Mouse (Mus musculus) midbrain, embryonic 13.5 days (tissue): ENCODE results near the gene Gjb5. TPM values are rescaled to one million over a fixed set of nuclear protein-coding genes. Genes with fewer than 3 reads are reported as not detected.

Experiments used
- ATAC-seq: fragments of 200-750 bp; cut with Nextera tagmentation; 2 replicates; pipeline ENCODE4 v1.8.0; 2017; ENCODE audit warnings: mild to moderate bottlenecking, moderate TSS enrichment, moderate library complexity
- H3K27ac ChIP-seq: fragments of 300-500 bp; sonication (generic); 2 replicates; pipeline ENCODE4 v1.5.1; 2015; ENCODE audit warnings: inconsistent platforms, mild to moderate bottlenecking, moderate library complexity
- H3K27me3 ChIP-seq: fragments of 300-500 bp; sonication (generic); 2 replicates; pipeline ENCODE4 v1.6.1; 2015; ENCODE audit warnings: mild to moderate bottlenecking, inconsistent platforms
- H3K36me3 ChIP-seq: fragments of 300-500 bp; sonication (generic); 2 replicates; pipeline ENCODE4 v1.6.1; 2015; ENCODE audit warnings: mild to moderate bottlenecking, inconsistent platforms
- H3K4me1 ChIP-seq: fragments of 300-500 bp; sonication (generic); replicated peaks from 2 replicates; pipeline ENCODE4 v1.6.1; 2015; ENCODE audit warnings: inconsistent platforms
- H3K4me2 ChIP-seq: fragments of 300-500 bp; sonication (generic); replicated peaks from 2 replicates; pipeline ENCODE4 v1.6.1; 2015; ENCODE audit warnings: moderate library complexity, mild to moderate bottlenecking, inconsistent platforms
- H3K4me3 ChIP-seq: fragments of 300-500 bp; sonication (generic); replicated peaks from 2 replicates; pipeline ENCODE4 v1.5.1; 2015; ENCODE audit warnings: mild to moderate bottlenecking, inconsistent platforms
- H3K9ac ChIP-seq: fragments of 300-500 bp; sonication (generic); replicated peaks from 2 replicates; pipeline ENCODE4 v1.6.1; 2015; ENCODE audit warnings: mild to moderate bottlenecking, inconsistent platforms
- H3K9me3 ChIP-seq: fragments of 300-500 bp; sonication (generic); 2 replicates; pipeline ENCODE4 v1.6.1; 2016; ENCODE audit warnings: mild to moderate bottlenecking, inconsistent platforms
- whole genome bisulfite sequencing: fragments of 180-500 bp; shearing (Covaris S2); methylation state at CpG from one replicate; pipeline ENCODE4 v1.1.7; 2015; 5-methylcytosine and 5-hydroxymethylcytosine counted together
- polyA plus RNA-seq: library from polyadenylated mRNA; unstranded; fragments of >200 nt; fragmentation: Nextera tagmentation; extraction: Ambion mirVana; gene quantifications from 2 replicates; pipeline ENCODE4 v1.2.1, GENCODE M21; 2015

Gene Gjb5
- polyA plus RNA-seq: 0.09 TPM in 1 of 2 replicates, not detected in the other

DNA sequence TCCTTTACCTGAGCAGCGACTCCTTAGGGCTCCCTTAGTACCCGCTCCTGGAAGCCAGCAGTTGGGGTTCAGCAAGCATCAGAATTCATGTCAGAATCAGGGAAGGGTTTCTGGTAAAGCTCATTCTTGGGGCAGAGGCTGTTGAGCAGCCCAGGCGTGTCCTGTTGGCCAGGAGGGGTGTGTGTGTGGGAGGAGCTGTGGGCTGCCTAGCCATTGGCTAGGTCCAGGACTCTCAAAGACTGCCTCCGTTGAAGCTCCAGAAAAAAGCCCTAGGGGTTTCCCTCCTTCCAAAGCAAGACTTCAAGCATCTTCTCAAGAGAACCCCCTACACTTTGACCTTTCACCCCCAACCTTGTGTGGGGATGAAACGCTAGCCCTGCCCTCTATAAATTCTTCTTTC is at the start of gene Gjb5:
Gene Gjb5 (minus strand): TSS at position 164 of the 400 bp plus-strand sequence.
- Histone ChIP-seq H3K4me3 (no peak within 1 kb of the TSS), H3K4me2 (no peak within 1 kb of the TSS), H3K27me3 (0 out of 2 replicates have a peak, but pooled peaks cover 4% of the 10 kb centered on the region), H3K4me1 (peaks cover 16% of the 10 kb centered on the region), H3K27ac (no peak within 1 kb of the TSS), H3K9me3 (no peaks in the 10 kb centered on the region), H3K9ac (no peak within 1 kb of the TSS), H3K36me3 (no peaks in the 10 kb centered on the region)
- no peak for ATAC-seq
- 31% methylated on average over 5 of the region's 5 CpGs for WGBS

DNA sequence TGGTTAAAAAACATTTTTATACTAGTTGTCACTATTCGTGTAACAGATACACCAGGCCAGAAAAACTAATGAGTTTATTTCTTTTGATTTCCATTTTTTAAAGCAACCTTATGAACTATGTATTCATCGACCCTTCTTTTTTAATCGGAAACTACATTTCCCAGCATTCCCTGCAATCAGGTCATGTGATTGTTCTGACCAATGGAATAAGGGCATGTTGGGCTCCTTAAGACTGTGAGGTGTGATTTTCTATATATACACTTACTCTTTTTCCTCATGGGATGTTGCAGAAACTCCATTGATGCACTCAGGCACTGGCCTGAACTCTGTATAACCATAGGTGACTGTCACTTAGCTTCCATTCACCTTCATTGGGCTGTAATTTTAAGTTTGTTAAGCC is 44.6 kb upstream of the Gjb5 start:
- ATAC-seq: no peak
- Histone ChIP-seq H3K4me1 (no peaks in the 10 kb centered on the region), H3K27me3 (no peaks in the 10 kb centered on the region), H3K9me3 (no peaks in the 10 kb centered on the region), H3K4me3 (no peak overlapping the region), H3K36me3 (no peaks in the 10 kb centered on the region), H3K27ac (no peak overlapping the region), H3K9ac (no peak overlapping the region), H3K4me2 (no peak overlapping the region)
- WGBS: 52% methylated on average over 3 of the region's 3 CpGs

DNA sequence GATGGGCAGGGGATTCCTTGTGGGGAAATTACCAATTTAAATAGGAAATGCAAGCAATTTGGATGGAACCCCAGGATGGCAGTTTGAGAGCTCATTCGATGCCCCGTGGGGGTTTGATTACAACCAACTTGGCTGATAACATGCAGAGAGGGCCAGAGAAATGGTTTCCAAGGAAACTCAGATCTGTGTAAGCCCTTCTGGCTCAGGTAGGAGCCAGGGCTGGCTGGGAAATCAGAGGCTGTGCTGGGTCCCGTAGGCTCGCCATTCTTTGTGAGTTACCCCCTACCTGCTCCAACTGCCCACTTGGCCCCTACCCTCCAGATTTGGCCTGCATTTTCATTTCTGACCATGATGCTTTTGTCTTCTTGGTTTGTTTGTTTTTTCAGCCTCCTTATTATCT is 44.2 kb upstream of the Gjb5 start:
- ATAC-seq: no peak
- WGBS: 80% methylated on average over 4 of the region's 4 CpGs

GRCm38 (mm10) chr4:127400165-127401145 is 42.5 kb upstream of the Gjb5 start:
- no peaks in the 10 kb centered on the region for H3K27me3 ChIP-seq
- 80% methylated on average over 11 of the region's 11 CpGs for WGBS
- no peak overlapping the region for H3K4me3 ChIP-seq
- no peaks in the 10 kb centered on the region for H3K4me1 ChIP-seq
- H3K9ac ChIP-seq: no peak overlapping the region
- no peaks in the 10 kb centered on the region for H3K9me3 ChIP-seq
- no peak overlapping the region for H3K27ac ChIP-seq
- H3K4me2 ChIP-seq: no peak overlapping the region
- no peak for ATAC-seq
- no peaks in the 10 kb centered on the region for H3K36me3 ChIP-seq

More for the DNA sequence above, 44.2 kb upstream of the Gjb5 start:
- no peak overlapping the region for H3K9ac ChIP-seq
- no peaks in the 10 kb centered on the region for H3K27me3 ChIP-seq
- no peak overlapping the region for H3K4me2 ChIP-seq
- H3K4me1 ChIP-seq: no peaks in the 10 kb centered on the region
- H3K36me3 ChIP-seq: no peaks in the 10 kb centered on the region
- no peak overlapping the region for H3K4me3 ChIP-seq
- H3K27ac ChIP-seq: no peak overlapping the region
- no peaks in the 10 kb centered on the region for H3K9me3 ChIP-seq

GRCm38 (mm10) chr4:127395591-127395990 is 37.6 kb upstream of the Gjb5 start:
- H3K27ac ChIP-seq: no peak overlapping the region
- no peaks in the 10 kb centered on the region for H3K36me3 ChIP-seq
- no peak for ATAC-seq
- WGBS: 82% methylated on average over 4 of the region's 4 CpGs
- H3K4me1 ChIP-seq: no peaks in the 10 kb centered on the region
- no peak overlapping the region for H3K4me2 ChIP-seq
- no peak overlapping the region for H3K4me3 ChIP-seq
- H3K9me3 ChIP-seq: no peaks in the 10 kb centered on the region
- no peak overlapping the region for H3K9ac ChIP-seq
- H3K27me3 ChIP-seq: no peaks in the 10 kb centered on the region

DNA sequence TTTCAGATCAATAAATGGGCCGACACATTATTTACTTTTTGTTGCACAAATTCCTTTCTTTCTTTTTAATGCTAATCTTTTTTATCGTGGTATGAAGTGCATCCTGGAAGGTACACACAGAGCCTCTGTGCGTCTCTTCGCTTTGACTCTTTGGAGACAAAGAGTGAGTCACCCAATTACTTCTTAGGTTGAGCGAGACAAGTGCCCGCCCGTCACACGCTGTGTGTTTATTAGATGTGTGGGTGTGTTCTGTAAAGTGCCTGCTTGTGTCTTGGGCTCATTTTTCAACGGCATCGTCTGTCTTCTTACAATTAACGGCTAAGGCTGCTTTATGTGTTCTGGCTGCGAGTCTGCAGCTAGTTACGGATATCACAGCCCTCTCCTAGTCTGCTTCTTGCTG is 31.7 kb upstream of the Gjb5 start:
- Histone ChIP-seq H3K27ac (no peak overlapping the region), H3K4me1 (no peaks in the 10 kb centered on the region), H3K27me3 (no peaks in the 10 kb centered on the region), H3K9me3 (no peaks in the 10 kb centered on the region), H3K36me3 (no peaks in the 10 kb centered on the region), H3K4me2 (no peak overlapping the region), H3K9ac (no peak overlapping the region), H3K4me3 (no peak overlapping the region)
- no peak for ATAC-seq
- WGBS: 69% methylated on average over 13 of the region's 13 CpGs

- H3K9me3 ChIP-seq: no peaks in the 10 kb centered on the region
- peaks cover 6% of the 10 kb centered on the region; the same call in 1 of the 2 replicates for H3K4me1 ChIP-seq
- H3K27me3 ChIP-seq: no peaks in the 10 kb centered on the region
- H3K9ac ChIP-seq: no peak overlapping the region
- no peaks in the 10 kb centered on the region for H3K36me3 ChIP-seq
- no peak for ATAC-seq
- H3K4me3 ChIP-seq: no peak overlapping the region
- no peak overlapping the region for H3K27ac ChIP-seq
- 28% methylated on average over 4 of the region's 4 CpGs for WGBS
- no peak overlapping the region for H3K4me2 ChIP-seq
Observed at GRCm38 (mm10) chr4:127377344-127377743, 19.4 kb upstream of the Gjb5 start.

DNA sequence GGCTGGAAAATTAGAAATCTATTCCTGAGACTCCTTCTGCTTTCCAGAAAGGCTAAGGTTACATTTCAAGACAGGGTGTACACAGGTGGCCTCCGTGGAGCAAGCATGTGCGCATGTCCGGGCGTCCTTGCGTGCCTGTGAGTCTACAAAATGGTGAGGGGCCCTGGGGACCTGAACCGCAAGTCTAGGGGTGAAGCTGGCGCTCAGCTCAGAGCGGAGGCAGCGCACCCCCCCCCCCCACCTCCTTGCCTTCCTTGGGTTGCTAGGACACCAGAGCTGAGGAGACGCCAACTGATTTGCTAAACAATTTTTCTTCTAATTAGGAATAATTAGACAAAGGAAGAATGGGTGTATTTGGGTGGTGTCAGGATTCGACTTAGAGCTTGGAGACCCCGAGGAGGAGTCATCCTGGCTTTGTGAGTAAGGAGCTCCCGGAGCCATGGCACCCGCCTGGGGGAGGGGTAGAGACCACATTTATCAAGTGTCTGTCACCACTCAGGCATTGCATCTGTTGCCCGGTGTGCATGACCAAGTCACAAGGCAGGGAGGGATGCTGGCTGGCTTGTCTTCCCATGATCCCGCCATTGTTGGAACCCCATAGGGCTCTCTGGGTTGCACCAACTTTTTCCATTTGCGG is 17.7 kb upstream of the Gjb5 start:
- Histone ChIP-seq H3K4me1 (peaks cover 6% of the 10 kb centered on the region; the same call in 1 of the 2 replicates), H3K4me2 (no peak overlapping the region), H3K27ac (no peak overlapping the region), H3K4me3 (no peak overlapping the region), H3K9me3 (no peaks in the 10 kb centered on the region), H3K27me3 (no peaks in the 10 kb centered on the region), H3K36me3 (no peaks in the 10 kb centered on the region), H3K9ac (no peak overlapping the region)
- WGBS: 77% methylated on average over 17 of the region's 17 CpGs
- no peak for ATAC-seq

- H3K4me3 ChIP-seq: no peak overlapping the region
- no peak for ATAC-seq
- no peak overlapping the region for H3K4me2 ChIP-seq
- H3K36me3 ChIP-seq: no peaks in the 10 kb centered on the region
- H3K4me1 ChIP-seq: peaks cover 6% of the 10 kb centered on the region; the same call in 1 of the 2 replicates
- no peak overlapping the region for H3K27ac ChIP-seq
- H3K9me3 ChIP-seq: no peaks in the 10 kb centered on the region
- no peak overlapping the region for H3K9ac ChIP-seq
- WGBS: 83% methylated on average over 4 of the region's 4 CpGs
- H3K27me3 ChIP-seq: no peaks in the 10 kb centered on the region
Observed at GRCm38 (mm10) chr4:127374645-127375044, 16.7 kb upstream of the Gjb5 start.

DNA sequence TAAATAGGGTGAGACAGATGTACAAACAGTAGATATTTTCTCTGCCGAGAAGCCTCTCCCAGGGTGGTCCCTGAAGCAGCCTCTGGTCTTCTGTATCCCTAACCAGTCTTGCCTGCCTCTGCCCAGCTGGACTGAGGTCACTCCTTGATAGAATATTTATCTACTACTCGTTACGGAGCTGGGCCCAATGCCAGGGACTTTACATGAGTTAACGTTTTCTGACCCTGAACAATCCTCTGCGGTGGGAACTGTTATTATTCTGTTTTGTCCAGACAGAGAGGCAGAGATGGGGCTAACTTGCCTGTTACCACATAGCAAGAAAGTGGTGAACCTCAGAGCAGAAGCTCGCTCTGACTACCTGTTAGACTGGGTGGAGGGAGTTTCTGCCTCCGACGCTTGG is 15.5 kb upstream of the Gjb5 start:
- no peak for ATAC-seq
- Histone ChIP-seq H3K9ac (no peak overlapping the region), H3K4me1 (peaks cover 11% of the 10 kb centered on the region), H3K4me2 (no peak overlapping the region), H3K36me3 (no peaks in the 10 kb centered on the region), H3K9me3 (no peaks in the 10 kb centered on the region), H3K27me3 (no peaks in the 10 kb centered on the region), H3K27ac (no peak overlapping the region), H3K4me3 (no peak overlapping the region)
- WGBS: 67% methylated on average over 8 of the region's 8 CpGs

GRCm38 (mm10) chr4:127371546-127371945 is 13.6 kb upstream of the Gjb5 start:
- no peak overlapping the region for H3K4me2 ChIP-seq
- no peaks in the 10 kb centered on the region for H3K36me3 ChIP-seq
- H3K4me1 ChIP-seq: peaks cover 15% of the 10 kb centered on the region
- no peak overlapping the region for H3K27ac ChIP-seq
- no peak for ATAC-seq
- H3K4me3 ChIP-seq: no peak overlapping the region
- no peaks in the 10 kb centered on the region for H3K9me3 ChIP-seq
- no peak overlapping the region for H3K9ac ChIP-seq
- H3K27me3 ChIP-seq: no peaks in the 10 kb centered on the region
- 69% methylated on average over 5 of the region's 5 CpGs for WGBS

DNA sequence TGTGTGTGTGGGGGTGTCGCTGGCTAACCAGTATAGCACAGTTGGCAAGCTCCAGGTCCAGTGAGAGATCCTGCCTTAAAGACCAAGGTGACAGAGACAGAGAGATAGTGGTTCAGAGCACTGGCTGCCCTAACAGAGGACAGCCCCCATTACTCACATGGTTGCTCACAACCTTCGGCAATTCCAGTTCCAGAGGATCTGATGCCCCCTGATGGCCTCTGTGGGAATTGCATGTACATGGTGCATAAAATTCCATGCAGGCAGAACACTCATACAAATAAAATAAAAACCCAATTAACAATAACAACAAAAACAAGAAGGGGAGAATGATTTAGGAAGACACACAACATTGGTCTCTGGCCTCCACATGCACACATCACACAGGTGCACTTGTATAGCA is 12.5 kb upstream of the Gjb5 start:
- Histone ChIP-seq H3K9ac (no peak overlapping the region), H3K36me3 (no peaks in the 10 kb centered on the region), H3K9me3 (no peaks in the 10 kb centered on the region), H3K4me3 (no peak overlapping the region), H3K27ac (no peak overlapping the region), H3K4me1 (peaks cover 19% of the 10 kb centered on the region), H3K4me2 (no peak overlapping the region), H3K27me3 (no peaks in the 10 kb centered on the region)
- WGBS: 41% methylated on average over 2 of the region's 2 CpGs
- ATAC-seq: no peak
